Mouse (Mus musculus) bone marrow macrophage, adult 2 months (primary cell): Measurements from ENCODE around the gene Acsf2. TPM values are rescaled to one million over a fixed set of nuclear protein-coding genes. Genes with fewer than 3 reads are reported as not detected.
A peak's percentile ranks its signal among the peaks of the same experiment; 100 is the strongest.
"Not testable (repeated sequence)": the region's sequence is repeated elsewhere in the genome, so short reads cannot be mapped to it uniquely, and the experiment has no call there.

ENCODE experiments used
- H3K27ac ChIP-seq: 2 replicates; pipeline ENCODE4 v1.5.1; 2012; ENCODE audit warnings: low read depth, low read length; ENCODE audit not compliant: insufficient read depth
- H3K4me1 ChIP-seq: 2 replicates; pipeline ENCODE4 v1.6.1; 2012; ENCODE audit warnings: low read length; ENCODE audit not compliant: control insufficient read depth, insufficient read depth
- H3K4me3 ChIP-seq: 2 replicates; pipeline ENCODE4 v1.5.1; 2012; ENCODE audit warnings: mild to moderate bottlenecking, low read length, moderate library complexity; ENCODE audit not compliant: insufficient read depth
- CTCF ChIP-seq: IDR thresholded peaks from 2 replicates; pipeline ENCODE4 v1.5.1; 2012; ENCODE audit warnings: low read depth, mild to moderate bottlenecking, low read length, moderate library complexity
- POLR2A ChIP-seq: IDR thresholded peaks from 2 replicates; pipeline ENCODE4 v1.6.1; 2012; ENCODE audit warnings: mild to moderate bottlenecking, low read depth, low read length, borderline replicate concordance
- polyA plus RNA-seq: library from polyadenylated mRNA; stranded (reverse); fragments of >200 nt; gene quantifications from 2 replicates; pipeline ENCODE4 v1.2.4, GENCODE M21; 2012; ENCODE audit not compliant: missing spikeins, insufficient read depth, insufficient read length

Acsf2 gene
- polyA plus RNA-seq, result 9.5 and 10.2 TPM in 2 replicates

GRCm38 (mm10) chr11:94601321-94602281, at the start of gene Acsf2:
Gene Acsf2, minus strand, starts transcription at chr11:94601871.
- Histone ChIP-seq H3K4me1 (peaks cover 17% of the 10 kb centered on the region), H3K27ac (0 out of 2 replicates have a peak within 1 kb of the TSS, but pooled peaks have one; percentile 34), H3K4me3 (peak within 1 kb of the TSS; percentile 58)
- TF ChIP-seq POLR2A (no peak), CTCF (no peak)

DNA sequence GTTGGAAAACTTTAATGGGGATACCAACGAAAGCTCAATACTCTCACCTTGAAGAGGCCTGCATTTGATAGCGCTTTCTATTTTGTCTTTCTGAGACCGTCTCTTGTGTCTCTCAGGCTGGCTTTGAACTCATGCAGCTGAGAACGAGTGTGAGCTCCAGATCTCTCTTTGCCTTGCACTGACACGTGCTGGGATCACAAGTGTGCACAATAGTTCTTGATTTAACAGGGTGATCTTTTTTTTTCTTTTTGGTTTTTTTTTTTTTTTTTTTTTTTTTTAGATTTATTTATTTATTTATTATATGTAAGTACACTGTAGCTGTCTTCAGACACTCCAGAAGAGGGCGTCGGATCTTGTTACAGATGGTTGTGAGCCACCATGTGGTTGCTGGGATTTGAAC, 49.6 kb upstream of the Acsf2 start:
- H3K4me1 ChIP-seq, H3K4me3 ChIP-seq, H3K27ac ChIP-seq: not testable (repeated sequence)

- TF ChIP-seq POLR2A (no peak), CTCF (no peak)
- Histone ChIP-seq H3K27ac (no peak overlapping the region), H3K4me3 (no peak overlapping the region), H3K4me1 (no peaks in the 10 kb centered on the region)
Measured at GRCm38 (mm10) chr11:94646457-94646856, 44.8 kb upstream of the Acsf2 start.

DNA sequence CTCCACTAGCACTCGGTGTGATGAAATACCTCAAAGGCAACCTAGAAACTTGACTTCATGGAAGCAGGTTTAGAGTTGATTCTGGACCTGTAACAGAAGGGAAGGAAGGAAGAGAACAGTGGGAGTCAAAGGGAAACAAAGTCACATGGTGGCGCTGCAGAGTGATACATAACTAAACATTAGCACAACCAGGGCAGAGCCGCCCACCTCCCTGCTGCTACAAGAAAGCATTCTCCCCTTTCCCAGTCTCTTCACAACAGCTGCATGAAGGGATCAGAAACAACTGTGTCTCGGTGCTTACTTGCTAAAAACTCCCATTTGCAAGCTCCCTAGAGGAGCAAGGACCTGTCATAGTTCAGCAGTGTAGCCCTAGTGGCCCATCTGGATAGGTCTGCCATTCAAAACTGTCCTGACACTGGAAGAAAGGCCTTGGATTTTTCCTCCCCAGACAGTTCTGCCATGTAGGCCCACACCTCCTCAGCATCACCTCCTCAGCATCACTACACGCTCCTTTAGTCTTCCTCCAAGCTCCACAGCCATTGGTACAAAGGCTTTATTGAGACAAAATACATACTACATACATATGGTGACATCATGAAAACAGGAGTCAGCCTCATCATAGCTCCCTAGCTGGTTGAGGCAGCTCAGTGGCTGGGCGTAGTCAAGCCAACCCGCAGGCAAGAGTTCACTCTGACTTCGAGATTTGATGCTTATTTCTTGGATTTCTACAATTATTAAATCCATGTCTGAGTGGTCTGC, 43.0 kb upstream of the Acsf2 start:
- TF ChIP-seq POLR2A (no peak), CTCF (no peak)
- Histone ChIP-seq H3K4me3 (no peak overlapping the region), H3K4me1 (no peaks in the 10 kb centered on the region), H3K27ac (no peak overlapping the region)

GRCm38 (mm10) chr11:94634431-94634830, 32.8 kb upstream of the Acsf2 start:
- Histone ChIP-seq H3K27ac (no peak overlapping the region), H3K4me1 (peaks cover 11% of the 10 kb centered on the region), H3K4me3 (no peak overlapping the region)
- TF ChIP-seq POLR2A, result no peak
- no peak for TF ChIP-seq CTCF

DNA sequence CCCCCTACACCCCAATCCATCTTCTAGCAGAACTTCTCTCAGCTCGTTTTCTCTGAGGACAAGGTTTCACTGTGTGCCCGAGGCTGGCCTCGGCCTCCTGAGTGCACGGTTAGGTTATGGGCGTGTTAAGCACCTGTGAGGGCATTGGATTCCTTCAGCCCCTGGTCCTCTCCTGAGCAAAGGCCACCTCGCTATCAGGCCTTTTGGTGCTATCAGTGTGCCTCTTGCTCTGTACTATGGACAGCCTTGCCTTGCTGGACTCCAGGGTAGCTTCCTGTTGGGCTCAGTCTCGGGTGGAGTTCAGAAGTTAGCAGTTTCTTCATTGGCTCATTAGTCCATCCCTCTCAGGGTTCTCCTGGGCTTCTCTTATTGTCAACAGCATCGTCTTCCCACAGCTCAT, 31.3 kb upstream of the Acsf2 start:
- peaks cover 11% of the 10 kb centered on the region for H3K4me1 ChIP-seq
- no peak for TF ChIP-seq CTCF
- TF ChIP-seq POLR2A, result no peak
- no peak overlapping the region for H3K27ac ChIP-seq
- no peak overlapping the region for H3K4me3 ChIP-seq

DNA sequence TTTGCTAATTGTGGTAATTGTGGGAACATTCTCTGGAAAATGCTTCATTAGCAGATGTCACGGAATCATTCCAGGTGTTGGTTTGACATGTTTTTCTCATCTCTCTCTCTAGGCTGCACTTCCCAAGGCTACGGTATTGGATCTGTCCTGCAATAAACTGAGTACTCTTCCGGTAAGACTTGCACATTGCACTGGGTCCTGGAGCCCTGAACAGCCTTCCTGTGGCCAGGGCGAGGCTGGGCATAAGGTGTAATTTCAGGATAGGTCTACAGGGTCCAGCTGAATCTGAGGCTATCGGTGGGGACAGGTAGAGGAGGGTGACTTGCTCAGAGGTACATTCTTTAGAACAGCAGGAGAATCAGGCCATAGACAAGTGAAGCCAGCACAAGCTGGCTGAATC, 30.3 kb upstream of the Acsf2 start:
- no peak for TF ChIP-seq CTCF
- Histone ChIP-seq H3K27ac (no peak overlapping the region), H3K4me3 (no peak overlapping the region), H3K4me1 (peaks cover 11% of the 10 kb centered on the region)

DNA sequence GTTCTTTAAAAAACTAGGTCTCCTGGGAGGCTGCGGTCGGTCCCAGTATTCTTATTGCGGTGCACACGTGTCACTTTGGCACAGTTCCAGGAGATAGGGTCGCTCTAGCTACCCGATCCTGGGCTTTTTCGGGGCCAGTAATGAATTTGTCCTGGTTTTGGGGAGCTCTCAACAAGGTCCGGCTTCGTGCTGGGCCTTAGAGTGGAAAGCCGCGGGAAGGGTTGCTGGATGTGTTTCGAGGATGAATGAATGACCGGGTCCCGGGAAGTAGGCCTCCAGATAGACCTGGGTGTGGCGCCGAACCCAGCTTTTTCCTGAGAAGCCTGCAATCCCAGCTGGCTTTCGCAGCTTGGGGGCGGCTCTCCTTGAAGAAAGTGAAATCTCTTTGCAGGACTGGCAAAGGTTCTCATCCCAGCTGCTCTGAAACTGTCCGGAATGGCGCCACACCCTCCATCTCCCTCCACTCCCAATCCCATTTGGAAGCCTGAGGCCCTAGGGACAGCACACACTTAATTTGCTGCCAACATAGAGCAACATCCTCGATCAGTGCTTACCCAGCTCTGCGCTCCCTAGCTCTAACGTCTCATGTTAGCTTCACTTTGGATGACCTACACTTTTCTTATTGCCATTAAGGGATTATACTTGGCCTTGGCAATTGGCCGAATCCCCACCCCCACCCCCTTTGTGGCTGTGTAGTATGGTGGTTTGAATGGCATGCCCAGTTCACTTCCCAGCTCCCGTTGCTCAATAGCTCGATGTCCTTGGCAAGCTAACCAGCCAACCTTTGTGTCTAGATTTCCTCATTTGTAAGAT, 28.7 kb upstream of the Acsf2 start:
- Histone ChIP-seq H3K4me3 (peak overlapping the region; percentile 86), H3K4me1 (peaks cover 11% of the 10 kb centered on the region), H3K27ac (peak overlapping the region; percentile 43)
- TF ChIP-seq CTCF (no peak), POLR2A (no peak)

GRCm38 (mm10) chr11:94629884-94630198, 28.2 kb upstream of the Acsf2 start:
- TF ChIP-seq CTCF (no peak), POLR2A (no peak)
- Histone ChIP-seq H3K27ac (peak overlapping the region; percentile 43), H3K4me3 (peak overlapping the region; percentile 86), H3K4me1 (peaks cover 11% of the 10 kb centered on the region)
